In the genomic region with DNA sequence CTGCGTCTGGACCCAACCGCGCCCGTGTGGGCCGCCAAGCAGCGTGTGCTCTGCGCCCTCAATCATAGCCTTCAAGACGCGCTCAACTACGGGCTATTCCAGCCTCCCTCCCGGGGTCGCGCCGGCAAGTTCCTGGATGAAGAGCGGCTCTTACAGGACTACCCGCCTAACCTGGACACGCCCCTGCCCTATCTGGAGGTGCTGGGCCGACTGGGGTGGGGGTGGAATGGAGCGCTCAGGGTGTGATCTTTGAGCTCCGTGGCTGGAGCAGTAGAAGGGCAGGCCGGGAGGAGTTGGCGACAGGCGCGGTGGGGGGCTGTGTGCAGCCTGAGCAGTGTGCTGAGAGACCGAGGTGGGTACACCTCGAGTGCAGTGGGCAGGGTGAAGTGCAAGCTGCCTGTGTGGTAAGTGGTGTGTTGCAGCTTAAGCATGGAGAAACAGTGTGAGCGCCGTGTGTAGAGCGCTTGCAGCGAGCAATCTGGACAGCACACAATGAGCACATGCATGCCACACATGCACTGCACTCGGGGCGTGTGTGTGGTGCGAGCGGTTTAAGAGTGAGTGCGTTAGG, we compare ENCODE assay signal across 8 mouse cellular contexts. TPM values are rescaled to one million over a fixed set of nuclear protein-coding genes. Genes with fewer than 3 reads are reported as not detected.
DNase-seq lines count a peak whose midpoint lies in the region; ATAC-seq and TF ChIP-seq lines count a peak whose summit lies in the region.

No protein-coding gene starts in this region.

- TF ChIP-seq POLR2A in small intestine, adult 2 months (IDR thresholded peaks at IDR 0.05; ENCODE audit: low read depth, low read length), result no peak

- peak; percentile 20 for ATAC-seq in lung, embryonic 15.5 days (ENCODE audit: borderline replicate concordance, extremely low read depth, low FRiP score, low TSS enrichment)
- peak; percentile 45 for ATAC-seq in forebrain, embryonic 15.5 days (replicated peaks)
- ATAC-seq in limb, embryonic 15.5 days (ENCODE audit: insufficient number of reproducible peaks, low FRiP score, low TSS enrichment, low read depth), result peak; percentile 20; the same call in 1 of the 2 replicates

- peaks cover 32% of the 10 kb centered on the region for H3K27me3 ChIP-seq in lung, embryonic 15.5 days
- H3K27me3 ChIP-seq in forebrain, embryonic 15.5 days, result peaks cover 7% of the 10 kb centered on the region; the same call in 1 of the 2 replicates
- H3K27me3 ChIP-seq in limb, embryonic 15.5 days, result peaks cover 25% of the 10 kb centered on the region
- peaks cover 25% of the 10 kb centered on the region for H3K27me3 ChIP-seq in small intestine, adult 2 months (ENCODE audit: control insufficient read depth, insufficient read depth, low read length)

- no peak for TF ChIP-seq CTCF in small intestine, adult 2 months (IDR thresholded peaks at IDR 0.05; ENCODE audit: extremely low read depth, insufficient read length, insufficient replicate concordance, low read depth, low read length)

- no peak for DNase-seq in lung, adult 18-20 months
- DNase-seq in cerebellum, adult 8-10 months, result peak; percentile 51
- DNase-seq in thymus, postnatal 14 days, result no peak
- DNase-seq in urinary bladder, postnatal 25 days (ENCODE audit: low spot score), result no peak

- H3K9ac ChIP-seq in lung, embryonic 15.5 days, result peak overlapping the region; percentile 60
- H3K9ac ChIP-seq in forebrain, embryonic 15.5 days (replicated peaks), result peak overlapping the region; percentile 70
- H3K9ac ChIP-seq in limb, embryonic 15.5 days, result peak overlapping the region; percentile 65

- peak overlapping the region; percentile 92 for H3K4me2 ChIP-seq in lung, embryonic 15.5 days
- peak overlapping the region; percentile 81 for H3K4me2 ChIP-seq in forebrain, embryonic 15.5 days (replicated peaks)
- H3K4me2 ChIP-seq in limb, embryonic 15.5 days, result peak overlapping the region; percentile 93

- H3K4me3 ChIP-seq in lung, embryonic 15.5 days, result peak overlapping the region; percentile 79
- H3K4me3 ChIP-seq in forebrain, embryonic 15.5 days, result peak overlapping the region; percentile 92
- peak overlapping the region; percentile 77 for H3K4me3 ChIP-seq in limb, embryonic 15.5 days
- H3K4me3 ChIP-seq in small intestine, adult 2 months (ENCODE audit: low read depth, low read length), result peak overlapping the region; percentile 58

- peaks cover 24% of the 10 kb centered on the region for H3K4me1 ChIP-seq in lung, embryonic 15.5 days
- H3K4me1 ChIP-seq in forebrain, embryonic 15.5 days, result peaks cover 17% of the 10 kb centered on the region
- H3K4me1 ChIP-seq in limb, embryonic 15.5 days, result peaks cover 23% of the 10 kb centered on the region
- H3K4me1 ChIP-seq in small intestine, adult 2 months (ENCODE audit: control insufficient read depth, insufficient read depth, insufficient read length, low read length), result peaks cover 12% of the 10 kb centered on the region

- peaks cover 5% of the 10 kb centered on the region; the same call in 1 of the 2 replicates for H3K36me3 ChIP-seq in lung, embryonic 15.5 days
- H3K36me3 ChIP-seq in forebrain, embryonic 15.5 days, result peaks cover 4% of the 10 kb centered on the region; the same call in 1 of the 2 replicates
- H3K36me3 ChIP-seq in limb, embryonic 15.5 days, result peaks cover 5% of the 10 kb centered on the region; the same call in 1 of the 2 replicates
- no peaks in the 10 kb centered on the region for H3K36me3 ChIP-seq in small intestine, adult 2 months (ENCODE audit: control insufficient read depth, insufficient read depth, low read length)

- WGBS in lung, embryonic 15.5 days, result 1% methylated on average over 35 of the region's 35 CpGs
- under 1% methylated on average over 35 of the region's 35 CpGs for WGBS in forebrain, embryonic 15.5 days
- 2% methylated on average over 35 of the region's 35 CpGs for whole genome bisulfite sequencing in limb, embryonic 15.5 days
- 6% methylated on average over 35 of the region's 35 CpGs for WGBS in small intestine, adult 2 months

- H3K9me3 ChIP-seq in lung, embryonic 15.5 days, result no peaks in the 10 kb centered on the region
- H3K9me3 ChIP-seq in forebrain, embryonic 15.5 days, result no peaks in the 10 kb centered on the region
- H3K9me3 ChIP-seq in limb, embryonic 15.5 days, result no peaks in the 10 kb centered on the region

- H3K27ac ChIP-seq in lung, embryonic 15.5 days, result no peak overlapping the region
- H3K27ac ChIP-seq in forebrain, embryonic 15.5 days (replicated peaks), result peak overlapping the region; percentile 76
- 0 out of 2 replicates have a peak overlapping the region, but pooled peaks have one; percentile 57 for H3K27ac ChIP-seq in limb, embryonic 15.5 days
- no peak overlapping the region for H3K27ac ChIP-seq in small intestine, adult 2 months (ENCODE audit: insufficient read depth, low read depth, low read length)

RNA-seq across cellular contexts. Expression of gene Shank3, which starts 0.9 kb away (rescaled TPM):
- 2.5 and 2.8 TPM in 2 replicates for polyA plus RNA-seq in lung, embryonic 15.5 days (2015; fragmentation: Nextera tagmentation; extraction: Ambion mirVana)
- polyA plus RNA-seq in forebrain, embryonic 15.5 days (2015; fragmentation: Nextera tagmentation; extraction: Ambion mirVana), result 10.7 and 13.0 TPM in 2 replicates
- 1.2 and 1.7 TPM in 2 replicates for polyA plus RNA-seq in limb, embryonic 15.5 days (2015; fragmentation: Nextera tagmentation; extraction: Ambion mirVana)
- 6.4 and 10.2 TPM in 2 replicates for polyA plus RNA-seq in small intestine, adult 2 months (2012; rRNA removed)

RNA-seq across cellular contexts. Expression of gene Arsa, which starts 23.1 kb away (rescaled TPM):
- polyA plus RNA-seq in lung, embryonic 15.5 days (2015; fragmentation: Nextera tagmentation; extraction: Ambion mirVana), result 21.5 and 22.7 TPM in 2 replicates
- polyA plus RNA-seq in forebrain, embryonic 15.5 days (2015; fragmentation: Nextera tagmentation; extraction: Ambion mirVana), result 23.6 and 23.8 TPM in 2 replicates
- polyA plus RNA-seq in limb, embryonic 15.5 days (2015; fragmentation: Nextera tagmentation; extraction: Ambion mirVana), result 27.6 and 31.7 TPM in 2 replicates
- polyA plus RNA-seq in small intestine, adult 2 months (2012; rRNA removed), result 15.6 and 30.4 TPM in 2 replicates

RNA-seq across cellular contexts. Expression of gene Mapk8ip2, which starts 46.6 kb away (rescaled TPM):
- 0.65 and 0.97 TPM in 2 replicates for polyA plus RNA-seq in lung, embryonic 15.5 days (2015; fragmentation: Nextera tagmentation; extraction: Ambion mirVana)
- 65.0 and 68.2 TPM in 2 replicates for polyA plus RNA-seq in forebrain, embryonic 15.5 days (2015; fragmentation: Nextera tagmentation; extraction: Ambion mirVana)
- polyA plus RNA-seq in limb, embryonic 15.5 days (2015; fragmentation: Nextera tagmentation; extraction: Ambion mirVana), result 0.63 and 0.82 TPM in 2 replicates
- polyA plus RNA-seq in small intestine, adult 2 months (2012; rRNA removed), result 0.53 and 0.65 TPM in 2 replicates

Comparison
In these comparisons a context has a peak if more than half of its experiments do, and no peak if none do; other contexts are left out.
1. H3K27ac ChIP-seq: peak in forebrain, embryonic 15.5 days (single experiment) and limb, embryonic 15.5 days (single experiment); none in lung, embryonic 15.5 days (single experiment) and small intestine, adult 2 months (single experiment).
2. RNA of gene Mapk8ip2, which starts 46.6 kb away (polyA plus RNA-seq): 65.0 to 68.2 TPM in forebrain, embryonic 15.5 days; 0.65 to 0.97 TPM in lung, embryonic 15.5 days, 0.63 to 0.82 TPM in limb, embryonic 15.5 days and 0.53 to 0.65 TPM in small intestine, adult 2 months; every median in the first group is over 10 times any median in the second.
3. Peak in every context shown above with its lines, with median percentiles within 50 percentile points of each other: ATAC-seq, H3K4me2 ChIP-seq, H3K4me3 ChIP-seq and H3K9ac ChIP-seq.